ENCODE assay signal across 21 mouse cellular contexts in genomic region chr9:51345768-51346167, GRCm38 (mm10). TPM values are rescaled to one million over a fixed set of nuclear protein-coding genes. Genes with fewer than 3 reads are reported as not detected.
A peak's percentile ranks its signal among the peaks of the same experiment; 100 is the strongest.
DNase-seq lines count a peak whose midpoint lies in the region; ATAC-seq and TF ChIP-seq lines count a peak whose summit lies in the region.
"Had no signal": no experiment of that assay in that cellular context is flagged by ENCODE, and none has a peak within 500 bp of the region (broad histone marks: within the 10 kb centered on the region; RNA-seq: fewer than 3 reads in every experiment).

No protein-coding gene starts in this region.

- H3K36me3 ChIP-seq in lung, embryonic 14.5 days (ENCODE audit: insufficient read depth) = no peaks in the 10 kb centered on the region
- H3K36me3 ChIP-seq in lung, embryonic 16.5 days (ENCODE audit: control insufficient read depth, insufficient read depth, low read length) = no peaks in the 10 kb centered on the region
- no peaks in the 10 kb centered on the region for H3K36me3 ChIP-seq in lung, postnatal 0 days (ENCODE audit: insufficient read depth, low read length)
- H3K36me3 ChIP-seq: G1E had no signal

- H3K27ac ChIP-seq in lung, embryonic 14.5 days (ENCODE audit: low read depth) = no peak overlapping the region
- no peak overlapping the region for H3K27ac ChIP-seq in lung, embryonic 16.5 days (ENCODE audit: low read length)
- H3K27ac ChIP-seq in lung, postnatal 0 days (ENCODE audit: low read length) = no peak overlapping the region

- TF ChIP-seq CTCF in lung, embryonic 14.5 days (IDR thresholded peaks at IDR 0.05; ENCODE audit: low read depth) = no peak
- no peak for TF ChIP-seq CTCF in lung, postnatal 0 days (IDR thresholded peaks at IDR 0.05)

- 48% methylated on average over 9 of the region's 9 CpGs for WGBS in lung, embryonic 14.5 days
- WGBS in lung, embryonic 16.5 days = 51% methylated on average over 9 of the region's 9 CpGs
- 57% methylated on average over 9 of the region's 9 CpGs for WGBS in lung, postnatal 0 days

- H3K4me3 ChIP-seq in lung, embryonic 14.5 days (ENCODE audit: low read depth, low read length) = no peak overlapping the region
- no peak overlapping the region for H3K4me3 ChIP-seq in lung, embryonic 16.5 days (ENCODE audit: low read length)
- H3K4me3 ChIP-seq in lung, postnatal 0 days (ENCODE audit: low read depth, low read length) = no peak overlapping the region

- no peak for TF ChIP-seq EP300 in lung, postnatal 0 days (IDR thresholded peaks at IDR 0.05)

- no peaks in the 10 kb centered on the region for H3K27me3 ChIP-seq in lung, embryonic 14.5 days (ENCODE audit: insufficient read depth, low read length)
- H3K27me3 ChIP-seq in lung, embryonic 16.5 days (ENCODE audit: control insufficient read depth, insufficient read depth, low read depth, low read length) = no peaks in the 10 kb centered on the region
- no peaks in the 10 kb centered on the region for H3K27me3 ChIP-seq in lung, postnatal 0 days (replicated peaks; ENCODE audit: insufficient read depth, low read length)
- H3K27me3 ChIP-seq: CH12.LX, Patski had no signal

- no peak overlapping the region for H3K4me2 ChIP-seq in lung, embryonic 14.5 days
- H3K4me2 ChIP-seq in lung, embryonic 16.5 days (ENCODE audit: low read depth, low read length) = no peak overlapping the region
- no peak overlapping the region for H3K4me2 ChIP-seq in lung, postnatal 0 days (replicated peaks; ENCODE audit: low read depth, low read length)

- peak; percentile 63; the same call in 1 of the 2 replicates for ATAC-seq in lung, embryonic 14.5 days (ENCODE audit: insufficient read depth)
- ATAC-seq in lung, embryonic 16.5 days (ENCODE audit: low read depth) = peak; percentile 47; the same call in 1 of the 2 replicates
- ATAC-seq in lung, postnatal 0 days = no peak
- ATAC-seq: activated CD4-positive, CD25-positive, alpha-beta regulatory T cell, adult 4 months; CD4-positive, CD25-positive, alpha-beta regulatory T cell, adult 4 months; Patski had no signal

- DNase-seq in lung, embryonic 14.5 days = peak; percentile 68
- DNase-seq in lung, postnatal 14 days = no peak
- DNase-seq in lung, postnatal 0 days (ENCODE audit: low spot score) = no peak
- DNase-seq: adrenal gland, adult 2 months; adrenal gland, adult 8-10 months; adrenal gland, postnatal 10 days; adrenal gland, postnatal 14 days; adrenal gland, postnatal 25 days; adrenal gland, postnatal 36 days; B cell, adult 2 months; cerebellum, adult 11 months; cerebellum, adult 11-12 months; cerebellum, adult 18-20 months had no signal

- peaks cover 10% of the 10 kb centered on the region; the same call in 1 of the 2 replicates for H3K4me1 ChIP-seq in lung, embryonic 14.5 days (ENCODE audit: insufficient read depth)
- H3K4me1 ChIP-seq in lung, embryonic 16.5 days (replicated peaks; ENCODE audit: control insufficient read depth, insufficient read depth, low read length) = peaks cover 2% of the 10 kb centered on the region; the same call in 1 of the 2 replicates
- H3K4me1 ChIP-seq in lung, postnatal 0 days (ENCODE audit: insufficient read depth, low read depth, low read length) = no peaks in the 10 kb centered on the region

- no peaks in the 10 kb centered on the region for H3K9me3 ChIP-seq in lung, embryonic 14.5 days (ENCODE audit: low read depth, low read length)
- no peaks in the 10 kb centered on the region for H3K9me3 ChIP-seq in lung, embryonic 16.5 days (ENCODE audit: control insufficient read depth, low read length)
- no peaks in the 10 kb centered on the region for H3K9me3 ChIP-seq in lung, postnatal 0 days (ENCODE audit: low read length)
- H3K9me3 ChIP-seq: G1E had no signal

- no peak overlapping the region for H3K9ac ChIP-seq in lung, embryonic 14.5 days
- H3K9ac ChIP-seq in lung, embryonic 16.5 days (ENCODE audit: low read length) = no peak overlapping the region
- H3K9ac ChIP-seq in lung, postnatal 0 days (replicated peaks; ENCODE audit: low read depth) = no peak overlapping the region

RNA-seq across cellular contexts. Expression of gene 1810046K07Rik, which starts 17.1 kb away (rescaled TPM):
- polyA plus RNA-seq in lung, embryonic 14.5 days (2014; fragmentation: Nextera tagmentation; extraction: Ambion mirVana) = not detected in 2 replicates
- 0.11 TPM in 1 of 2 replicates, not detected in the other for polyA plus RNA-seq in lung, embryonic 16.5 days (2015; fragmentation: Nextera tagmentation; extraction: Ambion mirVana)
- polyA plus RNA-seq in lung, postnatal 0 days (2015; fragmentation: Nextera tagmentation; extraction: Ambion mirVana) = 0.20 and 0.24 TPM in 2 replicates
- polyA plus RNA-seq: activated CD4-positive, CD25-positive, alpha-beta regulatory T cell, adult 4 months; adrenal gland, adult 2 months; brain, embryonic 14.5 days; C2C12; CD4-positive, CD25-positive, alpha-beta regulatory T cell, adult 4 months; G1E; Patski had no signal
